Mouse (Mus musculus) ES-E14 (cell line): ENCODE measurements around the gene Agap1. TPM values are rescaled to one million over a fixed set of nuclear protein-coding genes. Genes with fewer than 3 reads are reported as not detected.

ENCODE experiments used
- DNase-seq: peaks from one replicate; pipeline ENCODE4 v3.0.0-alpha.2; 2013; ENCODE audit warnings: low read depth, low spot score
- H3K27ac ChIP-seq: 2 replicates; pipeline ENCODE4 v1.5.1; 2012; ENCODE audit warnings: low read depth, mild to moderate bottlenecking, low read length, moderate library complexity, mixed read lengths; ENCODE audit not compliant: poor library complexity, insufficient read depth, severe bottlenecking
- H3K36me3 ChIP-seq: 2 replicates; pipeline ENCODE4 v1.6.1; 2012; ENCODE audit warnings: mild to moderate bottlenecking, low read length, moderate library complexity, mixed read lengths; ENCODE audit not compliant: control insufficient read depth, poor library complexity, insufficient read depth, severe bottlenecking
- H3K4me1 ChIP-seq, 2 experiments: fragments of 150-350 bp in 1 of 2; sonication (generic) in 1 of 2; 2 replicates each; pipeline ENCODE4 v1.6.1; 2012; ENCODE audit warnings: low read length in 2 of 2, mild to moderate bottlenecking in 1 of 2, mixed read lengths in 1 of 2; ENCODE audit not compliant: control insufficient read depth in 2 of 2, insufficient read depth in 2 of 2, poor library complexity in 1 of 2
- H3K4me3 ChIP-seq, 2 experiments: fragments of 150-350 bp in 1 of 2; sonication (generic) in 1 of 2; 2 replicates each; pipeline ENCODE4 v1.5.1; 2012; ENCODE audit warnings: low read length in 2 of 2, low read depth in 1 of 2, mild to moderate bottlenecking in 1 of 2, mixed read lengths in 1 of 2; ENCODE audit not compliant: insufficient read depth in 1 of 2, poor library complexity in 1 of 2, severe bottlenecking in 1 of 2
- H3K9ac ChIP-seq: 2 replicates; pipeline ENCODE4 v1.6.1; 2012; ENCODE audit warnings: low read depth, mild to moderate bottlenecking, low read length, mixed read lengths; ENCODE audit not compliant: poor library complexity, insufficient read depth, severe bottlenecking
- H3K9me3 ChIP-seq: fragments of 150-350 bp; sonication (generic); 2 replicates; pipeline ENCODE4 v1.6.1; 2012; ENCODE audit warnings: low read depth, mild to moderate bottlenecking, low read length; ENCODE audit not compliant: control insufficient read depth, insufficient read depth
- CHD2 ChIP-seq: IDR thresholded peaks from 2 replicates; pipeline ENCODE4 v1.6.1; 2014; ENCODE audit warnings: mild to moderate bottlenecking, low read depth, low read length, inconsistent platforms
- HCFC1 ChIP-seq: IDR thresholded peaks from 2 replicates; pipeline ENCODE4 v1.6.1; 2012; ENCODE audit warnings: low read length, inconsistent platforms, borderline replicate concordance; ENCODE audit not compliant: insufficient read depth
- MAFK ChIP-seq: IDR thresholded peaks from 2 replicates; pipeline ENCODE4 v1.6.1; 2014; ENCODE audit warnings: mild to moderate bottlenecking, low read depth, low read length, inconsistent platforms; ENCODE audit not compliant: insufficient read depth
- ZC3H11A ChIP-seq: IDR thresholded peaks from 2 replicates; pipeline ENCODE4 v1.6.1; 2012; ENCODE audit warnings: low read depth, mild to moderate bottlenecking, inconsistent platforms, low read length, borderline replicate concordance
- ZNF384 ChIP-seq: IDR thresholded peaks from 2 replicates; pipeline ENCODE4 v1.6.1; 2012; ENCODE audit warnings: low read depth, low read length, inconsistent platforms
- in situ Hi-C, 2 experiments: fragments of 600-800 bp; cut with MboI; formaldehyde crosslinking; loops; one replicate each; pipeline ENCODE4 v1.15.1; 2025; ENCODE audit warnings: low sequenced_read_pairs in 2 of 2, inconsistent platforms in 1 of 2; ENCODE audit not compliant: unreplicated experiment in 2 of 2
- total RNA-seq: library from RNA; depleted of rRNA; stranded (reverse); fragments of 300-350 nt; gene quantifications from 2 replicates; pipeline ENCODE4 v1.2.3, GENCODE M21; 2012

Gene Agap1
- total RNA-seq, 1 experiment, result 19.8 TPM

DNA sequence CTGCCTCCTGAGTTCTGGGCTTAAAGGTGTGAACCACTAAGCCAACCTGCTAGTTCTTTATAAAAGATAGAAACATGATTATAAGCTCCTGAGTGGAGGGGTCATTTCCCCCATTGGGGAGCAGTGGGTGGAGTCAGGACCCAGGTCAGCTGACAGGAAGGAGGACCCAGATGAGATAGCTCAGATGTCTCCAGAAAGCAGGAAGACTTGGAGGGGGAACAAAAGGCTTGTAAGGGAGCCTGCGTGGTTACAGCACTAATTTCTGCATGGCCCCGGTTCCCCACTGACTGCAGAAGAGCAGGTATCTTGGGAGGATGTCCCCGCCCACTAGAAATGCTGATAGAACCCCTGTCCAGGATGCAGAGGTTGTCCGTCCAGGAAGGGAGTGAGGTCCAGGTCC is 70.4 kb downstream of the Agap1 start:
- Histone ChIP-seq H3K9ac (no peak overlapping the region), H3K27ac (no peak overlapping the region), H3K4me1 (peaks cover 3 to 23% of the 10 kb centered on the region in 2 experiments), H3K36me3 (no peaks in the 10 kb centered on the region), H3K9me3 (no peaks in the 10 kb centered on the region), H3K4me3 (no peak overlapping the region)
- no peak for DNase-seq
- in situ Hi-C loops, result no loop called here
- TF ChIP-seq MAFK (no peak), ZNF384 (no peak), CHD2 (no peak), HCFC1 (no peak), ZC3H11A (no peak)

DNA sequence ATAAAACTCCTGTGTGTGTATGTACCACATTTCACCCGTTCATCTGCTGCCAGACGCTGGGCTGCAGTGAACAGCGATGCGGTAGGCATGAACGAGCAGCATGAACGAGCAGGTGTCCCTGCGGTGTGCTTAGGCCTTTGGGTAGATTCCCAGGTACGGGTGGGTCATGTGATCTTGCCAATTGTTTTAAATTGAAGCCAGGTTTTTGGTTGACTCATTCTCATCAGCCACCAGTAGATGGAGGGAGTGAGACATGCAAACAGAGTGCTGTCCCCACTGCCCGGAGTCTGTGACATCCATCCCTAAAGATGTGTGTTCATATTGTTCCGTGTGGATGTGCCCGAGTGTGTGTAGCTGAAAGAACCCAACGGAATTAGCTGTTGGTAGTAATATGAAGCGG is 71.2 kb downstream of the Agap1 start:
- Histone ChIP-seq H3K9me3 (no peaks in the 10 kb centered on the region), H3K36me3 (no peaks in the 10 kb centered on the region), H3K27ac (no peak overlapping the region), H3K9ac (no peak overlapping the region), H3K4me3 (no peak overlapping the region), H3K4me1 (peaks cover 0 to 23% of the 10 kb centered on the region in 2 experiments)
- in situ Hi-C loops, result no loop called here
- peak; percentile 46 for DNase-seq
- TF ChIP-seq CHD2 (no peak), MAFK (no peak), ZNF384 (no peak), ZC3H11A (no peak), HCFC1 (no peak)

DNA sequence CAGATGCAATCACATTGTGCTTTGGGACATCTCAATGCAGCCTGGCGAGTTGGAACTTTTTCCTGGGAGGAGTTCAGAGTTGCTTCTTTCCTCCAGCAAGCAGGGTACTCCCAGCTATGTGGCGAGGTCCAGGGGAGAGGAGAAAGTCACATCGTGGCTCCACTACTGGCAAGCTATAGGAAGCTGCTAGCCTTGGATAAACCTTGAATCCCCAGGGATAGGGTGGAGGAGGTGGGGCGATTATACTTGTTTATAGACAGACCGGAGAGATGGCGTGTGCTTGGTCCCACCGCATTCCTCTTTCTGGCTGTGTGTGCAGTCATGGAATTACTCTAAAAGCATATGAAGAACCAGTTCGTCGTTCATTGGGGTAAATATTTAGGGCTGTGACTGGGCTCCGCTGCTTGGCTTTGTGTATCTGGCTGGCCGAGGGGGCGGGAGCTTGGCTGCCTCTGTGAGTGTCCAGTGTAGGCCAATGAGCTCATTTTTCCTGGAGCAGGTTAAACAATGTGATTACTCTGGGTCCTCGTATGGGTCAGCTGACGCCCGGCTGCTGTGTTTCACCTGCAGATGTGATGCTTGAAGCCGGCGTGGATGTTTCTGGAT is 74.2 kb downstream of the Agap1 start:
- Histone ChIP-seq H3K27ac (no peak overlapping the region), H3K4me1 (peaks cover 0 to 8% of the 10 kb centered on the region in 2 experiments; a peak in 2 of 4 replicates), H3K36me3 (no peaks in the 10 kb centered on the region), H3K9ac (no peak overlapping the region), H3K9me3 (no peaks in the 10 kb centered on the region), H3K4me3 (no peak overlapping the region)
- TF ChIP-seq CHD2, result no peak
- TF ChIP-seq ZC3H11A, result no peak
- TF ChIP-seq ZNF384, result no peak
- TF ChIP-seq HCFC1, result no peak
- TF ChIP-seq MAFK, result no peak
- in situ Hi-C loops, result no loop called here
- DNase-seq, result no peak

DNA sequence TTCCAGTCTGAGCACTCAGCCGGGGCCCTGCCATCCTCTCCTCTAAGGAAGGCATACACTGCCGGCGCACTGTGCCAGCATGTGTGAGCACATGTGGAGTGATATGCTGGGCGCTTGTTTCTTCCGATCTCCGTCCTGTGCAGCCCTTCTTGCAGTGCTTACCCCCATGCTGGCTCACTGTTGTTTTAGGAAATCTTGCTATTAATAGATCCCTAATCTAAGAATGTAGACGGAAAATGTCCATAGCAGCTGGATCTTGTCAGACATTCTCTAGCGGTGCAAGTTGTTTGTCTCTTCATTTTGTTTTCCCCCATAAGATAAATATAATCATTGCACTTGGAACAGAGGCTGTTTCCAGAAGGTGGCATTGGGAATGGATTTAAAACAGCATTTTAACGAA is 79.1 kb downstream of the Agap1 start:
- no peak for TF ChIP-seq ZC3H11A
- TF ChIP-seq CHD2, result no peak
- TF ChIP-seq ZNF384, result no peak
- TF ChIP-seq HCFC1, result no peak
- no peak for TF ChIP-seq MAFK
- no peak for DNase-seq
- in situ Hi-C loops, result no loop called here
- Histone ChIP-seq H3K9me3 (no peaks in the 10 kb centered on the region), H3K36me3 (no peaks in the 10 kb centered on the region), H3K4me1 (peaks cover 0 to 8% of the 10 kb centered on the region in 2 experiments; a peak in 2 of 4 replicates), H3K4me3 (no peak overlapping the region), H3K27ac (no peak overlapping the region), H3K9ac (no peak overlapping the region)

DNA sequence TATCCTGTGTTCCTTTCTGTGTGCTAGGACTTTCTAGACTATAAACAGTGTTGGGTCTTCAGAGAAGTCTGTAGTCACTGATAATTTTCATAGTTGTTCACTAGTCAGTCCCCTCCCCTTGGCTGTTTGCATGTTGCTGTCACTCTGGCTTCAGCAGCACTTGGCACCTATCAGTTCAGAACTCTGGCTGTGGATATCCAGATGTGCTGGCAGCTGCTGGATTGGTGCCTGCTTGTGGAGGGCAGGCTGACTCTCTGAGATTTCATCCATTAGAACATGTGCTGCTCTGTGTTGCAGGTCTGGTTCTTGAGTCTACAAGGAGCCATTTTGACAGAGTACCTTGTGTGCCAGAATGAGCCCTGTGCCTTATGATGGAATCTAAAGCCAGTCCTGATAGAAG is 80.6 kb downstream of the Agap1 start:
- H3K9me3 ChIP-seq, result no peaks in the 10 kb centered on the region
- H3K4me3 ChIP-seq, result no peak overlapping the region
- no peak overlapping the region for H3K27ac ChIP-seq
- in situ Hi-C loops, result no loop called here
- no peak overlapping the region for H3K9ac ChIP-seq
- H3K4me1 ChIP-seq, result peaks cover 0 to 7% of the 10 kb centered on the region in 2 experiments; a peak in 2 of 4 replicates
- H3K36me3 ChIP-seq, result no peaks in the 10 kb centered on the region
- no peak for DNase-seq
- TF ChIP-seq MAFK, result no peak
- TF ChIP-seq ZNF384, result no peak
- no peak for TF ChIP-seq ZC3H11A
- TF ChIP-seq CHD2, result no peak
- no peak for TF ChIP-seq HCFC1
